Mouse (Mus musculus): Measurements from ENCODE around the gene Afp. TPM values are rescaled to one million over a fixed set of nuclear protein-coding genes. Genes with fewer than 3 reads are reported as not detected.

Gene Afp
- polyA plus RNA-seq, 1 experiment from 2014 or later, result 23.1 TPM

GRCm38 (mm10) chr5:90512288-90512955, 21.9 kb downstream of the Afp start:
- Histone ChIP-seq H3K4me1 (replicated peaks; ENCODE audit: control insufficient read depth, insufficient read depth, low read length) (no peaks in the 10 kb centered on the region), H3K9me3 (ENCODE audit: control insufficient read depth, low read length) (no peaks in the 10 kb centered on the region), H3K27me3 (replicated peaks; ENCODE audit: control insufficient read depth, insufficient read depth, low read length) (no peaks in the 10 kb centered on the region), H3K4me2 (ENCODE audit: low read length) (no peak overlapping the region), H3K4me3 (ENCODE audit: low read depth, low read length) (no peak overlapping the region), H3K36me3 (ENCODE audit: control insufficient read depth, insufficient read depth, low read length) (no peaks in the 10 kb centered on the region), H3K9ac (ENCODE audit: low read length) (no peak overlapping the region), H3K27ac (ENCODE audit: low read depth) (no peak overlapping the region)
- ATAC-seq (replicated peaks; ENCODE audit: low FRiP score, low TSS enrichment, low read depth), result no peak
- DNase-seq (ENCODE audit: low spot score), result no peak
- 73% methylated on average over 6 of the region's 6 CpGs for WGBS

- WGBS, result 92% methylated on average over 6 of the region's 6 CpGs
- DNase-seq (ENCODE audit: low spot score) (no peak), ATAC-seq (replicated peaks; ENCODE audit: low FRiP score, low TSS enrichment, low read depth) (no peak)
- H3K36me3 ChIP-seq (ENCODE audit: control insufficient read depth, insufficient read depth, low read length), result no peaks in the 10 kb centered on the region
- H3K9me3 ChIP-seq (ENCODE audit: control insufficient read depth, low read length), result no peaks in the 10 kb centered on the region
- no peaks in the 10 kb centered on the region for H3K27me3 ChIP-seq (replicated peaks; ENCODE audit: control insufficient read depth, insufficient read depth, low read length)
- no peaks in the 10 kb centered on the region for H3K4me1 ChIP-seq (replicated peaks; ENCODE audit: control insufficient read depth, insufficient read depth, low read length)
- no peak overlapping the region for H3K27ac ChIP-seq (ENCODE audit: low read depth)
- H3K4me2 ChIP-seq (ENCODE audit: low read length), result no peak overlapping the region
- H3K4me3 ChIP-seq (ENCODE audit: low read depth, low read length), result no peak overlapping the region
- H3K9ac ChIP-seq (ENCODE audit: low read length), result no peak overlapping the region
Observed at GRCm38 (mm10) chr5:90515561-90515960, 25.0 kb downstream of the Afp start.

- Histone ChIP-seq H3K9me3 (ENCODE audit: control insufficient read depth, low read length) (no peaks in the 10 kb centered on the region), H3K4me1 (replicated peaks; ENCODE audit: control insufficient read depth, insufficient read depth, low read length) (no peaks in the 10 kb centered on the region), H3K27me3 (replicated peaks; ENCODE audit: control insufficient read depth, insufficient read depth, low read length) (no peaks in the 10 kb centered on the region), H3K36me3 (ENCODE audit: control insufficient read depth, insufficient read depth, low read length) (no peaks in the 10 kb centered on the region), H3K9ac (ENCODE audit: low read length) (no peak within 1 kb of the TSS), H3K4me3 (ENCODE audit: low read depth, low read length) (peak within 1 kb of the TSS; percentile 10), H3K27ac (ENCODE audit: low read depth) (no peak within 1 kb of the TSS; the same call in 1 of the 2 replicates), H3K4me2 (ENCODE audit: low read length) (peak within 1 kb of the TSS; percentile 20)
- ATAC-seq (replicated peaks; ENCODE audit: low FRiP score, low TSS enrichment, low read depth) (peak; percentile 34; the same call in 1 of the 2 replicates), DNase-seq (ENCODE audit: low spot score) (no peak)
- WGBS, result 66% methylated on average over 6 of the region's 6 CpGs
Observed at GRCm38 (mm10) chr5:90518356-90519100, 28.0 kb downstream of the Afp start, which contains the start of gene Afm. Gene Afm (plus strand): TSS chr5:90518932.

GRCm38 (mm10) chr5:90551191-90551590, 60.7 kb downstream of the Afp start:
- no peaks in the 10 kb centered on the region for H3K36me3 ChIP-seq (ENCODE audit: control insufficient read depth, insufficient read depth, low read length)

GRCm38 (mm10) chr5:90556052-90556451, 65.5 kb downstream of the Afp start:
- H3K27me3 ChIP-seq (replicated peaks; ENCODE audit: control insufficient read depth, insufficient read depth, low read length), result no peaks in the 10 kb centered on the region
- H3K27ac ChIP-seq (ENCODE audit: low read depth), result no peak overlapping the region
- no peak for ATAC-seq (replicated peaks; ENCODE audit: low FRiP score, low TSS enrichment, low read depth)
- DNase-seq (ENCODE audit: low spot score), result no peak
- no peak overlapping the region for H3K4me3 ChIP-seq (ENCODE audit: low read depth, low read length)
- no peaks in the 10 kb centered on the region for H3K4me1 ChIP-seq (replicated peaks; ENCODE audit: control insufficient read depth, insufficient read depth, low read length)
- no peaks in the 10 kb centered on the region for H3K36me3 ChIP-seq (ENCODE audit: control insufficient read depth, insufficient read depth, low read length)
- no peak overlapping the region for H3K9ac ChIP-seq (ENCODE audit: low read length)
- H3K4me2 ChIP-seq (ENCODE audit: low read length), result no peak overlapping the region
- H3K9me3 ChIP-seq (ENCODE audit: control insufficient read depth, low read length), result no peaks in the 10 kb centered on the region
- WGBS, result 71% methylated on average over 3 of the region's 3 CpGs

More at GRCm38 (mm10) chr5:90551191-90551590, 60.7 kb downstream of the Afp start:
- H3K4me2 ChIP-seq (ENCODE audit: low read length), result no peak overlapping the region
- no peak overlapping the region for H3K4me3 ChIP-seq (ENCODE audit: low read depth, low read length)
- no peaks in the 10 kb centered on the region for H3K9me3 ChIP-seq (ENCODE audit: control insufficient read depth, low read length)
- ATAC-seq (replicated peaks; ENCODE audit: low FRiP score, low TSS enrichment, low read depth) (no peak), DNase-seq (ENCODE audit: low spot score) (no peak)
- 84% methylated on average over 8 of the region's 8 CpGs for WGBS
- H3K27me3 ChIP-seq (replicated peaks; ENCODE audit: control insufficient read depth, insufficient read depth, low read length), result no peaks in the 10 kb centered on the region
- H3K9ac ChIP-seq (ENCODE audit: low read length), result no peak overlapping the region
- no peaks in the 10 kb centered on the region for H3K4me1 ChIP-seq (replicated peaks; ENCODE audit: control insufficient read depth, insufficient read depth, low read length)
- H3K27ac ChIP-seq (ENCODE audit: low read depth), result no peak overlapping the region

Other genes with a start within 250 kb of the Afp start
- 38.3 and 38.6 TPM in 2 replicates for gene Ankrd17, start 124.2 kb upstream of the Afp start, polyA plus RNA-seq (2014; fragmentation: Nextera tagmentation; extraction: Ambion mirVana)
- 5.0 and 5.2 TPM in 2 replicates for gene Gm9958, start 123.5 kb upstream of the Afp start, polyA plus RNA-seq (2014; fragmentation: Nextera tagmentation; extraction: Ambion mirVana)
- 0.16 and 1.0 TPM in 2 replicates for gene Alb, start 29.8 kb upstream of the Afp start, polyA plus RNA-seq (2014; fragmentation: Nextera tagmentation; extraction: Ambion mirVana)
- gene Afm, start 28.2 kb downstream of the Afp start, polyA plus RNA-seq (2014; fragmentation: Nextera tagmentation; extraction: Ambion mirVana), result 8.9 and 9.3 TPM in 2 replicates
- 0.18 and 0.20 TPM in 2 replicates for gene 5830473C10Rik, start 70.4 kb downstream of the Afp start, polyA plus RNA-seq (2014; fragmentation: Nextera tagmentation; extraction: Ambion mirVana)
- gene Rassf6, start 149.9 kb downstream of the Afp start, polyA plus RNA-seq (2014; fragmentation: Nextera tagmentation; extraction: Ambion mirVana), result 11.7 and 12.0 TPM in 2 replicates

All from intestine, embryonic 14.5 days (tissue).